Mouse (Mus musculus) left cerebral cortex, adult 2 months (tissue): ENCODE measurements around the gene Gm45618. TPM values are rescaled to one million over a fixed set of nuclear protein-coding genes. Genes with fewer than 3 reads are reported as not detected.
"Not testable (repeated sequence)": the region's sequence is repeated elsewhere in the genome, so short reads cannot be mapped to it uniquely, and the experiment has no call there.

Source experiments
- DNase-seq, 2 experiments: peaks; one replicate each; pipeline ENCODE4 v3.0.0; 2021 to 2022; ENCODE audit warnings: low spot score in 2 of 2, mixed read lengths in 1 of 2; ENCODE audit errors: extremely low spot score in 1 of 2
- H3K27ac ChIP-seq: fragments of 200-600 bp; 2 replicates; pipeline ENCODE4 v1.8.1; 2022
- H3K4me3 ChIP-seq: fragments of 200-600 bp; 2 replicates; pipeline ENCODE4 v1.8.1; 2022
- CTCF ChIP-seq: fragments of 200-600 bp; IDR thresholded peaks from 2 replicates; pipeline ENCODE4 v1.8.1; 2022; ENCODE audit warnings: antibody characterized with exemption, mild to moderate bottlenecking, moderate library complexity
- intact Hi-C: fragments of 180-260 bp; cut with DNase I; formaldehyde crosslinking; loops from one replicate; pipeline ENCODE4 v1.15.1; 2025
- long read RNA-seq, 2 experiments: library from polyadenylated mRNA; stranded (forward); transcript quantifications; one replicate each; pipeline ENCODE4 v2.0.0; 2021; ENCODE audit warnings: borderline mapping rate in 2 of 2
- total RNA-seq, 2 experiments: library from RNA; stranded (reverse); gene quantifications; 2 replicates each; pipeline ENCODE4 v1.2.3; 2021

Gene Gm45618
- not detected for total RNA-seq
- long read RNA-seq, experiment 1: 0 reads
- long read RNA-seq, experiment 2: 0 reads

GRCm38 (mm10) chr7:142120629-142121028 is at the start of gene Gm45618:
TSS of gene Gm45618 (minus strand) at chr7:142120729.
- H3K27ac ChIP-seq, DNase-seq, intact Hi-C loops, H3K4me3 ChIP-seq: not testable (repeated sequence)

GRCm38 (mm10) chr7:142169836-142170235 is 49.3 kb upstream of the Gm45618 start:
- DNase-seq: no peak
- peak; percentile 62 for TF ChIP-seq CTCF
- H3K27ac ChIP-seq: no peak overlapping the region
- intact Hi-C loops: loop anchor here (5.0 kb wide), 1 partner anchor 153 kb away; no protein-coding TSS in a partner anchor
- no peak overlapping the region for H3K4me3 ChIP-seq

- intact Hi-C loops, H3K27ac ChIP-seq, DNase-seq, H3K4me3 ChIP-seq: not testable (repeated sequence)
Measured at GRCm38 (mm10) chr7:142165639-142166038, 45.1 kb upstream of the Gm45618 start, which contains the start of gene Gm4553. TSS of gene Gm4553 (minus strand) at chr7:142165739.

GRCm38 (mm10) chr7:142159366-142159765 is 38.8 kb upstream of the Gm45618 start:
- TF ChIP-seq CTCF: no peak
- H3K4me3 ChIP-seq: no peak overlapping the region
- DNase-seq: no peak
- intact Hi-C loops: no loop called here
- no peak overlapping the region for H3K27ac ChIP-seq

- H3K27ac ChIP-seq, H3K4me3 ChIP-seq, DNase-seq, intact Hi-C loops: not testable (repeated sequence)
Measured at GRCm38 (mm10) chr7:142157013-142157412, 36.5 kb upstream of the Gm45618 start, which contains the start of gene Gm29735. TSS of gene Gm29735 (minus strand) at chr7:142157113.

- TF ChIP-seq CTCF: no peak
- intact Hi-C loops: no loop called here
- DNase-seq: no peak
- Histone ChIP-seq H3K27ac (no peak overlapping the region), H3K4me3 (no peak overlapping the region)
Measured at GRCm38 (mm10) chr7:142155308-142155707, 34.8 kb upstream of the Gm45618 start.

- intact Hi-C loops: no loop called here
- H3K27ac ChIP-seq: no peak overlapping the region
Measured at GRCm38 (mm10) chr7:142152191-142152590, 31.7 kb upstream of the Gm45618 start.

GRCm38 (mm10) chr7:142148633-142149032 is 28.1 kb upstream of the Gm45618 start:
- intact Hi-C loops: no loop called here

More at GRCm38 (mm10) chr7:142152191-142152590, 31.7 kb upstream of the Gm45618 start:
- H3K4me3 ChIP-seq: no peak overlapping the region
- no peak for TF ChIP-seq CTCF
- DNase-seq: no peak

GRCm38 (mm10) chr7:142146033-142146432 is 25.5 kb upstream of the Gm45618 start:
- peak; percentile 18 to 30 for DNase-seq
- no peak overlapping the region for H3K4me3 ChIP-seq
- intact Hi-C loops: loop anchor here (1.0 kb wide), 1 partner anchor 104 kb away; no protein-coding TSS in a partner anchor
- TF ChIP-seq CTCF: peak; percentile 60
- no peak overlapping the region for H3K27ac ChIP-seq

More at GRCm38 (mm10) chr7:142148633-142149032, 28.1 kb upstream of the Gm45618 start:
- Histone ChIP-seq H3K4me3 (no peak overlapping the region), H3K27ac (no peak overlapping the region)
- DNase-seq: no peak
- no peak for TF ChIP-seq CTCF

GRCm38 (mm10) chr7:142145413-142145940 is 24.9 kb upstream of the Gm45618 start:
- no peak overlapping the region for H3K27ac ChIP-seq
- no peak for TF ChIP-seq CTCF
- peak in 1 of 2 experiments; percentile 11 for DNase-seq
- H3K4me3 ChIP-seq: no peak overlapping the region
- intact Hi-C loops: no loop called here

- Histone ChIP-seq H3K4me3 (no peak within 1 kb of the TSS), H3K27ac (no peak within 1 kb of the TSS)
- TF ChIP-seq CTCF: no peak
- intact Hi-C loops: no loop called here
- no peak for DNase-seq
Measured at GRCm38 (mm10) chr7:142144507-142144906, 24.0 kb upstream of the Gm45618 start, which contains the start of gene Gm45337. TSS of gene Gm45337 (minus strand) at chr7:142144607.

- H3K27ac ChIP-seq, intact Hi-C loops, DNase-seq, H3K4me3 ChIP-seq: not testable (repeated sequence)
Measured at GRCm38 (mm10) chr7:142143506-142144010, 23.0 kb upstream of the Gm45618 start.

- H3K27ac ChIP-seq: no peak overlapping the region
- DNase-seq: no peak
- intact Hi-C loops: no loop called here
Measured at GRCm38 (mm10) chr7:142140696-142141095, 20.2 kb upstream of the Gm45618 start.

GRCm38 (mm10) chr7:142135934-142136333 is 15.4 kb upstream of the Gm45618 start, which contains the start of gene Gm39115:
TSS of gene Gm39115 (minus strand) at chr7:142136034.
- DNase-seq, intact Hi-C loops, H3K27ac ChIP-seq, H3K4me3 ChIP-seq: not testable (repeated sequence)

More at GRCm38 (mm10) chr7:142140696-142141095, 20.2 kb upstream of the Gm45618 start:
- no peak for TF ChIP-seq CTCF
- H3K4me3 ChIP-seq: no peak overlapping the region
